Mouse (Mus musculus) left cerebral cortex, postnatal 25 days (tissue): ENCODE data around the gene Eftud2. TPM values are rescaled to one million over a fixed set of nuclear protein-coding genes. Genes with fewer than 3 reads are reported as not detected.

Source experiments
- DNase-seq, 2 experiments: peaks; one replicate each; pipeline ENCODE4 v3.0.0; 2022; ENCODE audit warnings: low spot score in 2 of 2, mixed read lengths in 1 of 2
- intact Hi-C: fragments of 180-260 bp; cut with DNase I; formaldehyde crosslinking; loops from one replicate; pipeline ENCODE4 v1.15.1; 2025
- total RNA-seq, 2 experiments: library from RNA; stranded (reverse); gene quantifications; 2 replicates each; pipeline ENCODE4 v1.2.3; 2021

Gene Eftud2
- total RNA-seq, 2 experiments from 2014 or later, result 108 to 116 TPM

DNA sequence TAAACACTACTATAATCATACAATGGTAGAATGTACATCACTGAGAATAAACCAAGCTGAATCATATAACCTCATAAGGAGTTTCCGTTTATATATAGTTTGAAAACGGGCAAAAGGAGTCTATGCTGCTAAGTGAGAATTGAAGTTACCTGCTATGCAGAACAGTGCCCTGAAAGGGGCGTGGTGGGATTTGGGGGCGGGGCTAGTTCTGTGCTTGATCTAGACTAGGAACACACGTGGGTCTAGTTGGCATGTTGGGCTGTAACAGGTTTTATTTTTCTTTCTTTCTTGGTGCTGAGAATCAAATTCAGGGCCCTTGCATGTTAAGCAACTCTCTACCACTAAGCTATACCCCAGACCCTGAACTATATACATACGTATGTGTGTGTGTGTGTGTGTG lies 59.6 kb downstream of the Eftud2 start:
- no peak for DNase-seq
- intact Hi-C loops, result no loop called here

GRCm38 (mm10) chr11:102820432-102820831 lies 60.4 kb downstream of the Eftud2 start:
- no peak for DNase-seq
- intact Hi-C loops, result no loop called here

DNA sequence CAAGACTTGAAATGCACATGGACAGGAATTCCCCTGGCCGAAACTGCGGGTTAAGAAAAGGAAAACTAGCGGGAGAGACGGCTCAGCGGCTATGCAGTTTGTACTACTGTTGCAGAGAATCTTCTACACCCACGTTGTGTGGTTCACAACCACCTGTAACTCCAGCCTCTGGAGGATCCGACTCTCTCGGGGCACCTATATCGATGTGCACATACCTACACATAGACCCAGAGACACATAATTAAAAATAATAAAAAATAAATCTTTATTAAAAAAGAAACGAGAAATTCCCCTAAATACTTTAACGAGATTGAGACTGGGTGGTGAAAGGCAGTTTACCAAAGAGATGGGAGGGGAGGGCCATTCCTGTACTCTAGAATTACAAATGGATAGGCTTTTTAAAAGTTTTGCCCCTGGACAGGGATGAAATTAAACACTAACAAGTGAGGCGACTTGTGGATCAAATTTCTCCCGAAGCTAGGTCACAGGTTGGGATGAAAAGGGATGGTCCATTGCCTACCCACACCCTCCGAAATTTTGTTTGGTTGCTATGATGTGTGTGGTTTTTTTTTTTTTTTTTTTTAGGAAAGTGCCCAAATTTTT lies 60.9 kb downstream of the Eftud2 start:
- intact Hi-C loops, result loop anchor here (5.0 kb wide), 1 partner anchor 43 kb away; no protein-coding TSS in a partner anchor
- DNase-seq, result peak in 1 of 2 experiments; percentile 40

- DNase-seq, result peak; percentile 15 to 44
- intact Hi-C loops, result loop anchor here (5.0 kb wide), 1 partner anchor 42 kb away; no protein-coding TSS in a partner anchor
Measured at GRCm38 (mm10) chr11:102819021-102819782, 61.6 kb downstream of the Eftud2 start, which contains the start of gene Gjc1. TSS of gene Gjc1 (minus strand) at chr11:102819700.

DNA sequence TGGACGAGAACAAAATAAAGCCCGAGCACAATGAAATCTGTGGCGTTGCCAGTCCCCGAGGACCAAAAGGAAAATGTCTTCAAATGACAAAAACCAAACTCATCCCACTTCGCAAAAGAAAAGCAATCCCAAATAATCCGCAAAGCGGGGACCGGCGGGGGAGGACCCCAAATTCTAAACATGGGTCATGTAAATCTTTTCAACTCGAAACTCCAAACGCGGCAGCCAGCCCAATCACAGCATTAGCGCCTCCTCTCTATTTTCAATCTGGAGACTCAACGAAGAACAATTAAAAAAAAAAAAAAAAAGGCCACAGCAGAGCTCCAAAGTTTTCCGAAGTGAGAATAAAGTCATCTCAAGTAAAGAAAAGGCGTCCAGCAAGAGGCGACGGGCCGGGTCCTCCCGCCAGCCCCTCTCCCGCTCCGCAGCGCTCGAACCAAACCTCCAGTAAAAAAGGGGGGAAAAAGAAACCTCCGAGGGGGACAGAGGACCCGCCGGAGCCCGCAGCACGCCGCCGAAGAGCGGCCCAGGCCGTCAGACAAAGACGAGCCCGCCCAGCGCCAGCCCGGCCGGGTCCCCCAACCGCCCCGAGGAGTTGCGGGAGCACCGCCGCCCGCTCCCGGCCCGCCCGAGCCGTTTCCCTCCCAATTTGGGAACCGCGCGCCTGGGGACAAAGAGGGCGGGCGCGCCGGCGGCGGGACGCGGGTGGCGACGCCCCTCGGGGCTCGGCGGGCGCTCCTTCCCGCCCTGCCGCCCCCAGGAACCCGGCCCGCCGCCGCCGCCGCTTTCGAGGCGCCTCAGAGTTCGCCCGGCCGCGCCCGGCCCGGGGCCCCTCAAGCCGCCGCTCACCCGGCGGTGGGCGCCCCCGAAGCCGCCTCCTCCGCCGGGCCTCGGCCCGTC lies 62.4 kb downstream of the Eftud2 start:
- no peak for DNase-seq
- intact Hi-C loops, result loop anchor here (5.0 kb wide), 1 partner anchor 41 kb away; no protein-coding TSS in a partner anchor

DNA sequence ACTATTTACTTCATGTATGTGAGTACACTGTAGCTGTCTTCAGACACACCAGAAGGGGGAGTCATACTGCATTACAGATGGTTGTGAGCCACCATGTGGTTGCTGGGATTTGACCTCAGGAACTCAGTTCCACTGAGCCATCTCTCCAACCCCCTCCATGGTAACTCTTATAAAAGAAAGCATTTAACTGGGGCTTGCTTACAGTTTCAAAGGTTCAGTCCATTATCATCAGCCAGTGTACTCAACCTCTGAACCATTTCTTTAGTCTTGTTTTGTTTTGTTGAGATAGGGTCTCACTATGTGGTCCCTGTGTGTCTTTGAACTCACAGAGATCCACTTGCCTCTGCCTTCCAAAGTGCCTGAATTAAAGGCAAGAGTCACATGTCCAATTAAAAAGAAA lies 65.9 kb downstream of the Eftud2 start:
- intact Hi-C loops, result loop anchor here (5.0 kb wide), 1 partner anchor 38 kb away; no protein-coding TSS in a partner anchor
- no peak for DNase-seq

DNA sequence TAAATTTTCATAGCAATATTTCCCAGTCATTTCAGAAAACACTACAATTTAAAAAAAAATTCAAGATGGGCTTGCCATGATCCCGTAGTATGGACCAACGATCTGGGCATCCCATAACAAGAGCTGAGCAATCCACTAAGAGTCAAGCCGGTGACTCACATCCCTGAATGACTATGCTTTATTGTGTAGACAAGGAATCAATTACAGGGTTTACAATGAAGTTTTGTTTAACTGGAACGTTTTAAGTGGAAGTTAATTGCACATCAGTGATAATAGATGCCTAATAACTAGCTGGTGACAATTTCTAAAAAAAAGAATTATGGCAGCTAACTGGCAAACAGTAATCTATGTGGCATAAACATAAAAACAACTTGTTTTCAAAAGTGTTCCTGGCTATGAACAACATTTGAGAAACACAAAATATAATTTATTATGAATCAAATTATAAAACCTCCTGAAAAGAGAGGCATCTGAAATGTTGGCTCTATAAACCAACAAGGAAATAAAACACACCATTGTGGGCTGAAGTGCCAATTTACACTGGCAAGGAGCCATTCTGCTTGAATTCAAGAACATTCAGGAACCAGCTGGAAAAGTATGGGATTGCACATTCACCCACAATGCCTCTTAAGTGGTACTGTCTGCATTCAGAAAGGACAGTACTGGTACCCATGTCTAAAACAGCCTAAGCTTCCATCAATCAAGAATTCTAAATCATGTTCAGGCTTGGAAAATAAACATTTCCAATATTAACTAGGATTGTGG lies 69.9 kb downstream of the Eftud2 start:
- peak; percentile 32 to 72 for DNase-seq
- intact Hi-C loops, result no loop called here

DNA sequence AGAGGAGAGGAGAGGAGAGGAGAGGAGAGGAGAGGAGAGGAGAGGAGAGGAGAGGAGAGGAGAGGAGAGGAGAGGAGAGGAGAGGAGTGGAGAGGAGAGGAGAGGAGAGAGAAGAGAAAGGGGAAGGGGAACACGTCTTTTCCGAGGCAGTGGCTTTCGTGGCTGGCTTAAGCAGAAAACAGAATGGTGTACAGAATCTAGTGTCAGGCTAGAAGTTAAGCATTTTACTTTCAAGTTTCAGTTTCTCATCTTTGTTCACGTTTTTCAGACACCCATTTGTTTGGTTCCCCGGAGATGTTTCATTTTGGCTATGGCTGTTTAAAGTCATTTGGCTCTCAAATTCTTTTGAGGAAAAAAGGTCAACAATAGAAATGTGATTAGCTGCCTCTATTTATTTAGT lies 72.5 kb downstream of the Eftud2 start:
- no peak for DNase-seq
- intact Hi-C loops, result no loop called here

- DNase-seq, result no peak
- intact Hi-C loops, result no loop called here
Measured at GRCm38 (mm10) chr11:102803453-102803852, 77.3 kb downstream of the Eftud2 start.

DNA sequence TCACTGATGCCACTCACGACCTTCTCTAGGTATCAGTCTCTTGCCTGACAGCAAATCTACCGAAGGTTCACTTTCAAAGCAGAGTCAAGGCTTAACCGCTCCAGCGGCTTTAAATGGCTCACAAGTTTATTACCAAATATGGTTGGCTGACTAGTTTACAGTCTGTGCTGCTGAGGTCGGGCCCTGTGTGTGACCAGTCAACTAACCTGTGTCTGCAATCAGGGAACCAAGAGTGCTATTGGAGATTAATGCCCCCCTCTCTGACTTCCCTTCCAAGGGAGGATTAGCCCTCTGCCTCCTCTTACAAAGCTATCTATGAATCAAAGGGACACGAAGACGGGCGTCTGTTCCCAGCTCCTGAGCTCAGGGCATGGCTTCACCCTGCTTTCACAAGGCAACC lies 86.6 kb downstream of the Eftud2 start:
- DNase-seq, result no peak
- intact Hi-C loops, result no loop called here

DNA sequence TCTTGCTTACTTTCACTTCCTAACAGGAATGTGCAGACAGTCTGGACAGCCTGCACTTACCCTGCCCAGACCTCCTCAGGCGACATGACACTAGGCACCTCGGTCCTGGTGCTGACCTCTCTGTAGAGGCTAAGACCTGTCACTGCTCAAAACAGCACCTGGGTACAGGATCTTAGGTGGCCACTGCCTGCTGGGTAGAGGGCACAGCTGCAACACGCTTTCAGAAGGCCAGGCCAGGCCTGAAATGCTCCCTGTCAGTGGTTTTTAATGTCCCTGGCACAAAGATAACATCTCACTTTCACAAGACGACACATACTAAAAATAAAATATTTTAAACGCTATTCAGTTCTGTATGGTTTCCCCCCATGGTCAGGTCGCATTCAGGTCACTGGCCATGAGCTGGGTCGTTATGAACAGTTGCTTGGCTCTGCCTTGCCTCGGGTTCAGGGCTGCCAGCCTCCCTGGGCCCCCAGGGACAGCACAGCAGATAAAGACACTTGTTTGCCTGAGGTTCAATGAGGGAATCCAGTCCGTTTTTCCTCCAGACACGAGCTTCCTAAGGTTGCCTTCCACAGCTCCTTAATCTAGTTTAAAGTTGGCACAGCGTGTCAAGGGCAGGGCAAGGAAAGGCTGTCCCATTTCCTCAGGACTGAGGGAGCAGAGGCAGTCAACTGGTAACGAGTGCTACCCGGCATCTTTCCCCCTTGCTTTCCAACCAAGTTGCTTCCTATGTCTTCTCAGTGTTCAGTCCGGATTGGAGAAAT lies 88.9 kb downstream of the Eftud2 start:
- no peak for DNase-seq
- intact Hi-C loops, result no loop called here

Other genes with a start within 250 kb of the Eftud2 start
- not detected for gene Meioc, start 217.3 kb downstream of the Eftud2 start, total RNA-seq
- 10 to 100 TPM; 28.2 to 30.3 TPM for gene Ccdc43, start 183.2 kb downstream of the Eftud2 start, total RNA-seq
- gene Adam11, start 119.5 kb downstream of the Eftud2 start, total RNA-seq, result 100 to 1,000 TPM; 118 to 139 TPM
- gene Gjc1, start 61.3 kb downstream of the Eftud2 start, total RNA-seq, result 1 to 10 TPM; 7.3 to 8.0 TPM
- 1 to 10 TPM; 5.1 to 7.2 TPM for gene Higd1b, start 45.1 kb downstream of the Eftud2 start, total RNA-seq
- 1 to 10 TPM; 1.7 to 2.7 TPM for gene Ccdc103, start 219 bp upstream of the Eftud2 start, total RNA-seq
- gene Fam187a, start 4.2 kb upstream of the Eftud2 start, total RNA-seq, result under 1 TPM in 1 of 2 experiments, not detected in 1; 0.27 TPM
- 100 to 1,000 TPM; 118 to 122 TPM for gene Gfap, start 19.9 kb upstream of the Eftud2 start, total RNA-seq
- under 1 TPM; 0.28 to 0.41 TPM for gene Kif18b, start 44.1 kb upstream of the Eftud2 start, total RNA-seq
- gene C1ql1, start 65.7 kb upstream of the Eftud2 start, total RNA-seq, result 10 to 100 TPM; 16.4 to 17.4 TPM
- gene Nmt1, start 147.2 kb upstream of the Eftud2 start, total RNA-seq, result 100 to 1,000 TPM; 122 to 124 TPM
- 10 to 100 TPM; 67.7 to 68.1 TPM for gene Dcakd, start 147.3 kb upstream of the Eftud2 start, total RNA-seq
- 10 to 100 TPM; 13.3 to 13.8 TPM for gene Plcd3, start 220.7 kb upstream of the Eftud2 start, total RNA-seq
- gene Acbd4, start 220.7 kb upstream of the Eftud2 start, total RNA-seq, result 10 to 100 TPM; 68.9 to 70.7 TPM
- 10 to 100 TPM; 46.5 to 50.8 TPM for gene Hexim1, start 235.2 kb upstream of the Eftud2 start, total RNA-seq